Mouse (Mus musculus) left cerebral cortex, postnatal 14 days (tissue): ENCODE results near the gene Isg20l2. TPM values are rescaled to one million over a fixed set of nuclear protein-coding genes. Genes with fewer than 3 reads are reported as not detected.
"Not testable (repeated sequence)": the region's sequence is repeated elsewhere in the genome, so short reads cannot be mapped to it uniquely, and the experiment has no call there.

Experiments
- DNase-seq, 2 experiments: peaks; one replicate each; pipeline ENCODE4 v3.0.0; 2021 to 2022; ENCODE audit warnings: low spot score in 2 of 2, mixed read lengths in 1 of 2
- intact Hi-C: fragments of 180-260 bp; cut with DNase I; formaldehyde crosslinking; loops from one replicate; pipeline ENCODE4 v1.15.1; 2025
- long read RNA-seq, 2 experiments: library from polyadenylated mRNA; stranded (forward); transcript quantifications; one replicate each; pipeline ENCODE4 v2.0.0; 2021
- total RNA-seq, 2 experiments: library from RNA; stranded (reverse); gene quantifications; 2 replicates each; pipeline ENCODE4 v1.2.3; 2021

The Isg20l2 gene
- total RNA-seq: 10 to 100 TPM; 14.3 to 15.2 TPM
- long read RNA-seq, experiment 1, transcript Isg20l2-201 (4 exons, 2,893 nt): major isoform, 8 of 11 reads
- long read RNA-seq, experiment 1, partial matches to known transcripts: 3 of 11 reads
- long read RNA-seq, experiment 1, other reads (novel, unspliced or antisense): 0 of 11 reads
- long read RNA-seq, experiment 2, transcript Isg20l2-201 (4 exons, 2,893 nt): major isoform, 11 of 14 reads
- long read RNA-seq, experiment 2, partial matches to known transcripts: 2 of 14 reads
- long read RNA-seq, experiment 2, other reads (novel, unspliced or antisense): 1 of 14 reads

- DNase-seq: peak; percentile 97 to 98
- intact Hi-C loops: loop anchor here (2.0 to 10.0 kb wide), 2 partner anchors 45 to 55 kb away; partner anchors contain the start of gene Prcc
Measured at GRCm38 (mm10) chr3:87930078-87930795, at the start of gene Isg20l2, which contains the start of gene Rrnad1. Gene Isg20l2 (plus strand): TSS chr3:87930314. Gene Rrnad1 (minus strand): TSS chr3:87930717.

GRCm38 (mm10) chr3:87884291-87884690 lies 45.8 kb upstream of the Isg20l2 start:
- intact Hi-C loops: loop anchor here (2.0 kb wide), 1 partner anchor 47 kb away; the partner anchor contains the start of genes Isg20l2 and Rrnad1
- DNase-seq: no peak

GRCm38 (mm10) chr3:87884708-87885251 lies 45.3 kb upstream of the Isg20l2 start:
- intact Hi-C loops: loop anchor here (2.0 kb wide), 1 partner anchor 46 kb away; the partner anchor contains the start of genes Isg20l2 and Rrnad1

GRCm38 (mm10) chr3:87885281-87886003 lies 44.7 kb upstream of the Isg20l2 start, which contains the start of gene Prcc:
Gene Prcc (minus strand): TSS chr3:87885608.
- intact Hi-C loops: loop anchor here (2.0 kb wide), 1 partner anchor 45 kb away; the partner anchor contains the start of genes Isg20l2 and Rrnad1
- peak; percentile 92 to 99 for DNase-seq

More at GRCm38 (mm10) chr3:87884708-87885251, 45.3 kb upstream of the Isg20l2 start:
- DNase-seq: peak; percentile 34 to 60

- intact Hi-C loops: no loop called here
- DNase-seq: no peak
Measured at GRCm38 (mm10) chr3:87886004-87886365, 44.1 kb upstream of the Isg20l2 start.

GRCm38 (mm10) chr3:87886416-87886815 lies 43.7 kb upstream of the Isg20l2 start:
- DNase-seq: no peak
- intact Hi-C loops: no loop called here

GRCm38 (mm10) chr3:87887400-87887799 lies 42.7 kb upstream of the Isg20l2 start:
- intact Hi-C loops, DNase-seq: not testable (repeated sequence)

GRCm38 (mm10) chr3:87891481-87891880 lies 38.6 kb upstream of the Isg20l2 start:
- DNase-seq: no peak
- intact Hi-C loops: no loop called here

GRCm38 (mm10) chr3:87893367-87893905 lies 36.7 kb upstream of the Isg20l2 start:
- no peak for DNase-seq
- intact Hi-C loops: no loop called here

GRCm38 (mm10) chr3:87899266-87899665 lies 30.8 kb upstream of the Isg20l2 start:
- DNase-seq: no peak
- intact Hi-C loops: no loop called here

GRCm38 (mm10) chr3:87899776-87900175 lies 30.3 kb upstream of the Isg20l2 start:
- no peak for DNase-seq
- intact Hi-C loops: no loop called here

GRCm38 (mm10) chr3:87901036-87901624 lies 29.0 kb upstream of the Isg20l2 start:
- DNase-seq: no peak
- intact Hi-C loops: no loop called here

GRCm38 (mm10) chr3:87901959-87902358 lies 28.2 kb upstream of the Isg20l2 start:
- intact Hi-C loops: not testable (repeated sequence)

GRCm38 (mm10) chr3:87903821-87904220 lies 26.3 kb upstream of the Isg20l2 start:
- DNase-seq: no peak
- intact Hi-C loops: no loop called here

More at GRCm38 (mm10) chr3:87901959-87902358, 28.2 kb upstream of the Isg20l2 start:
- not testable (repeated sequence) for DNase-seq

GRCm38 (mm10) chr3:87905880-87906485 lies 24.1 kb upstream of the Isg20l2 start, which contains the start of gene Hdgf:
Gene Hdgf (plus strand): TSS chr3:87906321.
- DNase-seq: peak; percentile 93 to 96
- intact Hi-C loops: no loop called here

GRCm38 (mm10) chr3:87906601-87906980 lies 23.5 kb upstream of the Isg20l2 start:
- intact Hi-C loops: no loop called here
- peak in 1 of 2 experiments; percentile 48 for DNase-seq

- intact Hi-C loops: no loop called here
- DNase-seq: peak in 1 of 2 experiments; percentile 44
Measured at GRCm38 (mm10) chr3:87906981-87907857, 22.9 kb upstream of the Isg20l2 start.
